Mouse (Mus musculus) small intestine, adult 10 weeks (tissue): ENCODE measurements around the gene Clpp. TPM values are rescaled to one million over a fixed set of nuclear protein-coding genes. Genes with fewer than 3 reads are reported as not detected.

Source experiments
- polyA plus RNA-seq: library from polyadenylated mRNA; stranded (reverse); fragments of 350-450 nt; fragmentation: Illumina TruSeq; extraction: RNeasy Lipid Tissue Mini Kit (QIAGEN cat#74804); gene quantifications from one replicate; pipeline ENCODE4 v1.2.3, GENCODE M21; 2014; ENCODE audit warnings: low replicate concordance

Clpp gene
- polyA plus RNA-seq: 0.63 TPM

GRCm38 (mm10) chr17:56990115-56990746 lies at the start of gene Clpp:
TSS of gene Clpp (plus strand) at chr17:56990305.

GRCm38 (mm10) chr17:56982013-56982412 lies 8.1 kb upstream of the Clpp start, which contains the start of gene Acer1:
TSS of gene Acer1 (minus strand) at chr17:56982126.

GRCm38 (mm10) chr17:56997029-56997667 lies 7.0 kb downstream of the Clpp start, which contains the start of gene Alkbh7:
TSS of gene Alkbh7 (plus strand) at chr17:56997339.

GRCm38 (mm10) chr17:56999968-57000609 lies 10.0 kb downstream of the Clpp start, which contains the start of gene Pspn:
TSS of gene Pspn (minus strand) at chr17:57000018.

GRCm38 (mm10) chr17:57011236-57012141 lies 21.4 kb downstream of the Clpp start, which contains the start of the genes Gtf2f1 and Gm17949:
TSS of gene Gtf2f1 (minus strand) at chr17:57011288.
TSS of gene Gm17949 (plus strand) at chr17:57011469.

GRCm38 (mm10) chr17:57030931-57031660 lies 41.0 kb downstream of the Clpp start, which contains the start of gene Khsrp:
TSS of gene Khsrp (minus strand) at chr17:57031522.

GRCm38 (mm10) chr17:57041554-57041953 lies 51.4 kb downstream of the Clpp start, which contains the start of gene Slc25a41:
TSS of gene Slc25a41 (minus strand) at chr17:57041654.

Other genes with a start within 250 kb of the Clpp start
- not detected for gene Nrtn, start 232.8 kb upstream of the Clpp start, polyA plus RNA-seq
- gene Dus3l, start 225.5 kb upstream of the Clpp start, polyA plus RNA-seq: 1.4 TPM
- not detected for gene Prr22, start 220.1 kb upstream of the Clpp start, polyA plus RNA-seq
- gene Rfx2, start 159.3 kb upstream of the Clpp start, polyA plus RNA-seq: 0.11 TPM
- gene Acsbg2, start 115.9 kb upstream of the Clpp start, polyA plus RNA-seq: not detected
- not detected for gene 1700061G19Rik, start 114.8 kb upstream of the Clpp start, polyA plus RNA-seq
- 0.52 TPM for gene Mllt1, start 54.9 kb upstream of the Clpp start, polyA plus RNA-seq
- gene Acer1, start 8.2 kb upstream of the Clpp start, polyA plus RNA-seq: 5.1 TPM
- not detected for gene Alkbh7, start 7.0 kb downstream of the Clpp start, polyA plus RNA-seq
- not detected for gene Pspn, start 9.7 kb downstream of the Clpp start, polyA plus RNA-seq
- gene Gtf2f1, start 21.0 kb downstream of the Clpp start, polyA plus RNA-seq: 1.6 TPM
- not detected for gene Gm17949, start 21.2 kb downstream of the Clpp start, polyA plus RNA-seq
- gene Khsrp, start 41.2 kb downstream of the Clpp start, polyA plus RNA-seq: 4.3 TPM
- gene Slc25a41, start 51.3 kb downstream of the Clpp start, polyA plus RNA-seq: not detected
- 27.2 TPM for gene Crb3, start 68.8 kb downstream of the Clpp start, polyA plus RNA-seq
- 2.3 TPM for gene Slc25a23, start 69.6 kb downstream of the Clpp start, polyA plus RNA-seq
- gene Dennd1c, start 88.2 kb downstream of the Clpp start, polyA plus RNA-seq: 3.3 TPM
- not detected for gene Tubb4a, start 97.5 kb downstream of the Clpp start, polyA plus RNA-seq
- not detected for gene Tnfsf9, start 115.0 kb downstream of the Clpp start, polyA plus RNA-seq
- not detected for gene Cd70, start 159.5 kb downstream of the Clpp start, polyA plus RNA-seq
- not detected for gene Tnfsf14, start 203.9 kb downstream of the Clpp start, polyA plus RNA-seq
- gene C3, start 237.8 kb downstream of the Clpp start, polyA plus RNA-seq: 23.0 TPM